Comparison of ENCODE assay signal across 8 mouse cellular contexts in genomic region chr10:62404901-62405300, GRCm38 (mm10). TPM values are rescaled to one million over a fixed set of nuclear protein-coding genes. Genes with fewer than 3 reads are reported as not detected.
A peak's percentile ranks its signal among the peaks of the same experiment; 100 is the strongest.
DNase-seq lines count a peak whose midpoint lies in the region; ATAC-seq and TF ChIP-seq lines count a peak whose summit lies in the region.

No protein-coding gene starts in this region.

- DNase-seq in left cerebral cortex, postnatal 10 days (ENCODE audit: extremely low spot score in 1 of 2, low spot score in 2 of 2) = peak; percentile 13 to 79
- DNase-seq in left cerebral cortex, adult 2 months (ENCODE audit: extremely low spot score in 1 of 2, low spot score in 2 of 2) = no peak
- DNase-seq in forebrain, embryonic 11.5 days (ENCODE audit: low spot score) = peak; percentile 57
- DNase-seq in heart, postnatal 36 days = peak; percentile 19 to 41
- peak; percentile 33 for DNase-seq in lung, postnatal 36 days
- peak; percentile 28 for DNase-seq in testis, postnatal 14 days (ENCODE audit: low spot score)
- no peak for DNase-seq in spleen, postnatal 14 days (ENCODE audit: low spot score in 2 of 2)
- DNase-seq in urinary bladder, adult 2 months (ENCODE audit: low spot score) = no peak

- no peak for ATAC-seq in forebrain, embryonic 11.5 days (replicated peaks; ENCODE audit: low FRiP score)

- H3K9ac ChIP-seq in forebrain, embryonic 11.5 days (ENCODE audit: low read length) = peak overlapping the region; percentile 6; the same call in 1 of the 2 replicates

- no peaks in the 10 kb centered on the region for H3K27me3 ChIP-seq in forebrain, embryonic 11.5 days (ENCODE audit: control insufficient read depth, insufficient read depth, low read length)

- intact Hi-C loops in left cerebral cortex, postnatal 10 days (cut with DNase I) = loop anchor here (5.0 kb wide), 1 partner anchor 63 kb away; no protein-coding TSS in a partner anchor
- intact Hi-C loops in left cerebral cortex, adult 2 months (cut with DNase I) = no loop called here
- intact Hi-C loops in heart, postnatal 36 days (cut with DNase I) = no loop called here

- no peak overlapping the region for H3K27ac ChIP-seq in left cerebral cortex, adult 2 months
- no peak overlapping the region for H3K27ac ChIP-seq in forebrain, embryonic 11.5 days (ENCODE audit: low read depth, low read length)

- no peak overlapping the region for H3K4me3 ChIP-seq in left cerebral cortex, adult 2 months
- H3K4me3 ChIP-seq in forebrain, embryonic 11.5 days (ENCODE audit: low read depth, low read length) = no peak overlapping the region

- WGBS in forebrain, embryonic 11.5 days = 43% methylated on average over 14 of the region's 14 CpGs

- H3K36me3 ChIP-seq in forebrain, embryonic 11.5 days (ENCODE audit: control insufficient read depth, insufficient read depth, low read length) = no peaks in the 10 kb centered on the region

- no peaks in the 10 kb centered on the region for H3K4me1 ChIP-seq in forebrain, embryonic 11.5 days (replicated peaks; ENCODE audit: control insufficient read depth, insufficient read depth, low read length)

- no peaks in the 10 kb centered on the region for H3K9me3 ChIP-seq in forebrain, embryonic 11.5 days (ENCODE audit: control insufficient read depth, low read length)

- TF ChIP-seq CTCF in left cerebral cortex, adult 2 months (IDR thresholded peaks at IDR 0.05) = no peak

- 0 out of 2 replicates have a peak overlapping the region, but pooled peaks have one; percentile 15 for H3K4me2 ChIP-seq in forebrain, embryonic 11.5 days (ENCODE audit: low read depth, low read length, severe bottlenecking)

RNA-seq across cellular contexts. Expression of gene Hkdc1, which starts 17.4 kb away (rescaled TPM):
- 1 to 10 TPM; 5.8 to 5.9 TPM for total RNA-seq in left cerebral cortex, postnatal 10 days (2021)
- total RNA-seq in left cerebral cortex, adult 2 months (2021) = 10 to 100 TPM; 10.1 to 11.4 TPM
- polyA plus RNA-seq in forebrain, embryonic 11.5 days (2014; fragmentation: Nextera tagmentation; extraction: Ambion mirVana) = 0.25 TPM in 1 of 2 replicates, not detected in the other
- total RNA-seq in heart, postnatal 36 days (2021) = not detected
- 0.14 and 0.15 TPM in 2 replicates for polyA plus RNA-seq in urinary bladder, adult 2 months (2012; rRNA removed)

RNA-seq across cellular contexts. Expression of gene Hk1, which starts 25.2 kb away (rescaled TPM):
- total RNA-seq in left cerebral cortex, postnatal 10 days (2021) = 100 to 1,000 TPM; 309 to 314 TPM
- 100 to 1,000 TPM; 298 to 310 TPM for total RNA-seq in left cerebral cortex, adult 2 months (2021)
- polyA plus RNA-seq in forebrain, embryonic 11.5 days (2014; fragmentation: Nextera tagmentation; extraction: Ambion mirVana) = 25.9 and 28.2 TPM in 2 replicates
- 100 to 1,000 TPM in 1 of 2 experiments, 10 to 100 TPM in 1; 99.7 to 113 TPM for total RNA-seq in heart, postnatal 36 days (2021)
- 53.9 and 83.8 TPM in 2 replicates for polyA plus RNA-seq in urinary bladder, adult 2 months (2012; rRNA removed)

RNA-seq across cellular contexts. Expression of gene 4930507D05Rik, which starts 44.4 kb away (rescaled TPM):
- total RNA-seq in left cerebral cortex, postnatal 10 days (2021) = 1 to 10 TPM; 2.7 to 3.0 TPM
- total RNA-seq in left cerebral cortex, adult 2 months (2021) = 1 to 10 TPM; 1.1 to 1.4 TPM
- polyA plus RNA-seq in forebrain, embryonic 11.5 days (2014; fragmentation: Nextera tagmentation; extraction: Ambion mirVana) = 0.35 and 0.87 TPM in 2 replicates
- under 1 TPM in 1 of 2 experiments, not detected in 1; 0.58 TPM for total RNA-seq in heart, postnatal 36 days (2021)
- polyA plus RNA-seq in urinary bladder, adult 2 months (2012; rRNA removed) = 0.06 and 0.08 TPM in 2 replicates

RNA-seq across cellular contexts. Expression of gene Supv3l1, which starts 44.6 kb away (rescaled TPM):
- 10 to 100 TPM; 20.8 to 25.6 TPM for total RNA-seq in left cerebral cortex, postnatal 10 days (2021)
- 10 to 100 TPM; 21.8 to 24.8 TPM for total RNA-seq in left cerebral cortex, adult 2 months (2021)
- polyA plus RNA-seq in forebrain, embryonic 11.5 days (2014; fragmentation: Nextera tagmentation; extraction: Ambion mirVana) = 31.2 and 33.5 TPM in 2 replicates
- 10 to 100 TPM; 34.8 to 35.7 TPM for total RNA-seq in heart, postnatal 36 days (2021)
- polyA plus RNA-seq in urinary bladder, adult 2 months (2012; rRNA removed) = 20.0 and 21.3 TPM in 2 replicates

Comparison
In these comparisons a context has a peak if more than half of its experiments do, and no peak if none do; other contexts are left out.
1. DNase-seq: peak in left cerebral cortex, postnatal 10 days (2 of 2), forebrain, embryonic 11.5 days (single experiment), heart, postnatal 36 days (2 of 2), lung, postnatal 36 days (single experiment) and testis, postnatal 14 days (single experiment); none in left cerebral cortex, adult 2 months (0 of 2), spleen, postnatal 14 days (0 of 2) and urinary bladder, adult 2 months (single experiment).
2. RNA of gene Hkdc1, which starts 17.4 kb away (total RNA-seq): 10.1 to 11.4 TPM in left cerebral cortex, adult 2 months and 5.8 to 5.9 TPM in left cerebral cortex, postnatal 10 days; not detected in heart, postnatal 36 days; every median in the first group is over 4 times any median in the second.